Mouse (Mus musculus) heart, adult 2 months (tissue): ENCODE results near the gene Gsg1l2.

Source experiments
- CTCF ChIP-seq: fragments of 200-600 bp; IDR thresholded peaks from 2 replicates; pipeline ENCODE4 v1.8.1; 2022; ENCODE audit warnings: antibody characterized with exemption, mild to moderate bottlenecking, moderate library complexity
- EP300 ChIP-seq: fragments of 200-500 bp; IDR thresholded peaks from 2 replicates; pipeline ENCODE4 v1.6.1; 2011; ENCODE audit warnings: low read depth, low read length, control low read depth; ENCODE audit not compliant: insufficient read depth
- POLR2A ChIP-seq: fragments of 200-500 bp; IDR thresholded peaks from 2 replicates; pipeline ENCODE4 v1.6.1; 2011; ENCODE audit warnings: mild to moderate bottlenecking, low read depth, low read length, control low read depth; ENCODE audit not compliant: insufficient read depth

GRCm38 (mm10) chr11:67806832-67807597, 32.6 kb downstream of the Gsg1l2 start:
- TF ChIP-seq EP300 (no peak), CTCF (no peak), POLR2A (no peak)
